Mouse (Mus musculus): ENCODE measurements around the gene Slc35c1.

Slc35c1 gene

GRCm38 (mm10) chr2:92404737-92405136 is 55.6 kb downstream of the Slc35c1 start:
- DNase-seq (ENCODE audit: low read depth, low spot score): no peak

DNA sequence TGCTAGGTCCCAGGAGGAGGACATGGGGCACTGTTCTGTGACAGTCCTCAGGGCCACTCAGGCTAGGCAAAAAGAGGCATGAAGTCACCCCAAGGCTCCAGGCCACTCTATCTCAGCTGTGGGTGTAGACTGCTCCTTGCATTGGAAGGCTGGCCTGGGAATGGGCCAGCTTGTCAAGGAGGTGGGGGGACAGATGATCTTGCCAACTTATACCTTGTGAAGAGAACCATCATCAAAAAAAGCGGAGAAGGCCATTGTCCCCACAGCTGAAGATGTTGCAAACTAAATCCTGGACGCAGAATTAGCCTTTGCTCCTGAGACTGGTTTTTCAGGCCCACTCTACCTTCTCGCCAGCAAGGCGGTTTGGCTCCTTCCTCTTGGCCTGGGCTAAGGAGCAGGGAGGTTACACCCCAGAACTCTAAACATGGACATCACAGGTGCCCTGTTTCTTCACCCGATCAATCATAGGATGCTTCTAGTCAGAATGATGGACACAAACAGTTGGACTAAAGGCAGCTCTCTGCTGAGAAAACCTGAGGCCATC is 56.5 kb downstream of the Slc35c1 start:
- DNase-seq (ENCODE audit: low read depth, low spot score): no peak

All from mesoderm, embryonic 11.5 days (tissue).